Mouse (Mus musculus): Measurements from ENCODE around the gene 4930539E08Rik. TPM values are rescaled to one million over a fixed set of nuclear protein-coding genes. Genes with fewer than 3 reads are reported as not detected.

The 4930539E08Rik gene
- polyA plus RNA-seq, 1 experiment from 2014 or later: 0.16 TPM

DNA sequence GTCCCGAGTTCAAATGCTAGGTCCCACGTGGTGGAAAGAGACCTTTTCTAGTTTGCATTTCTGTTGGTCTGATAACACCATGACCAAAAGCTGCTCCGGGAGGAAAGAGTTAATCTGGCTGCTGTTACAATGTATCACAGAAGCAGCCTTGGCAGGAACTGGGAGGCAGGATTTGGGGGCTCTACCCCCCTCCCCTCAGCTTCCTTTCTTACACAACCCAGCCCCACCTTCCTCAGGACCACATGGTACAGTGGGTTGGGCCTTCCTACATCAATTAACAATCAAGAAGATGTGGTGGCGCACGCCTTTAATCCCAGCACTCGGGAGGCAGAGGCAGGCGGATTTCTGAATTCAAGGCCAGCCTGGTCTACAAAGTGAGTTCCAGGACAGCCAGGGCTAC is 60.7 kb downstream of the 4930539E08Rik start:
- Histone ChIP-seq H3K4me3 (replicated peaks) (no peak overlapping the region), H3K9ac (replicated peaks) (no peak overlapping the region), H3K27ac (no peak overlapping the region), H3K9me3 (peaks cover 16% of the 10 kb centered on the region), H3K27me3 (no peaks in the 10 kb centered on the region), H3K4me1 (replicated peaks) (no peaks in the 10 kb centered on the region), H3K36me3 (no peaks in the 10 kb centered on the region), H3K4me2 (no peak overlapping the region)
- no peak for ATAC-seq (ENCODE audit: insufficient number of reproducible peaks, insufficient read depth, low FRiP score, low TSS enrichment, low read depth)
- 81% methylated on average over 7 of the region's 7 CpGs for WGBS

DNA sequence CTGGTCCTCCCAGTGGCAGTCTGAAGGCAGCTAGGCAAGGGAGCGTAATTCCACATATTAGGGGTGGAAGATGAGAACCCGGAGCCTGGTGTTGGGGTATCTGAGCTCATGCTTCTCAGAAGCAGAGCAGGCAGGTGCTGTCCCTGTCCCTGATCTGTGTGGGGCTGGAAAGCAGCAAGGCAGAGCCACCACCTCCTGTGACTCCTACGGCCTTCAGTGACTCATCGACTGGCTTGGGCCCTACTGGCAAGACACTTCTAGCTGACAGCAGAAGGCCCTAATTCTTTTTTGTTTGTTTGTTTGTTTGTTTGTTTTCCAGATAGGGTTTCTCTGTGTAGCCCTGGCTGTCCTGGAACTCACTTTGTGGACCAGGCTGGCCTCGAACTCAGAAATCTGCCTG is 64.6 kb downstream of the 4930539E08Rik start:
- ATAC-seq (ENCODE audit: insufficient number of reproducible peaks, insufficient read depth, low FRiP score, low TSS enrichment, low read depth): no peak
- Histone ChIP-seq H3K36me3 (no peaks in the 10 kb centered on the region), H3K27ac (no peak overlapping the region), H3K4me2 (no peak overlapping the region), H3K4me3 (replicated peaks) (no peak overlapping the region), H3K27me3 (no peaks in the 10 kb centered on the region), H3K9ac (replicated peaks) (no peak overlapping the region), H3K4me1 (replicated peaks) (no peaks in the 10 kb centered on the region), H3K9me3 (no peaks in the 10 kb centered on the region)
- 93% methylated on average over 5 of the region's 5 CpGs for WGBS

DNA sequence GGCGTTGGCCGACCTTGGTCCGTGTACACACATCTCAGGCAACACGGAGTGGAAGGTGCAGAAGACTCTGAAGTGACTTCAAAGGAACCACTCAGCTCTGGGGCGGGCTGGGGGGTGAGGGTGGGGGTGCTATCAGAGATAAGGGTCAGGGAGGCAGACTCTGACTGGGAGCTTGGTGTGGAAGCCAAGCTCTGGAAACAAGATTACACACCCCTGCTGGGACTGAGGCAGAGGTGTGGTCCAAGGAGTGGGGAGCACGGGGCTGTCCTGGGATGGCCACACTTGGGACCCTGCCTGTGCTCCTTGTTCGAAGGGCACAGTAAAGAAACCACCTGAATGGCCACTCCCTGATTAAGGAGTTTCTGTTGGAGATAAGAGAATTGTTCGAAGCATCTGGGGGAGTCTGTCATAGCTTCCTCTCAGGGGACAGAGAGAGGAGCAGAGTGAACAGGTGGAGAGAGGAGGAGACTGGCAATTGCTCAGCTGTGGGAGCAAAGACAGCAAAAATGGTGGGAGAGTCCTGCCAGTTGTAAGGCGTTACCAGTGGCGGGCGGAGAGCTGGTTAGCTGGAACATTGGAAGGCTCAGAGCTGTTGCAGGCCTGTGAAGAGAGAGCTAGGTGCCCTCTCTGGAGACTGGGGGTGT is 68.0 kb downstream of the 4930539E08Rik start:
- peaks cover 5% of the 10 kb centered on the region; the same call in 1 of the 2 replicates for H3K4me1 ChIP-seq (replicated peaks)
- H3K27me3 ChIP-seq: no peaks in the 10 kb centered on the region
- no peak for ATAC-seq (ENCODE audit: insufficient number of reproducible peaks, insufficient read depth, low FRiP score, low TSS enrichment, low read depth)
- 64% methylated on average over 11 of the region's 11 CpGs for WGBS
- H3K36me3 ChIP-seq: no peaks in the 10 kb centered on the region
- no peak overlapping the region for H3K27ac ChIP-seq
- H3K4me2 ChIP-seq: no peak overlapping the region
- H3K4me3 ChIP-seq (replicated peaks): no peak overlapping the region
- H3K9ac ChIP-seq (replicated peaks): no peak overlapping the region
- H3K9me3 ChIP-seq: no peaks in the 10 kb centered on the region

Other genes with a start within 250 kb of the 4930539E08Rik start
- 0.78 and 0.79 TPM in 2 replicates for gene Slc26a8, start 225.1 kb downstream of the 4930539E08Rik start, polyA plus RNA-seq (2016; fragmentation: Nextera tagmentation; extraction: Ambion mirVana)
- gene Mapk14, start 224.0 kb downstream of the 4930539E08Rik start, polyA plus RNA-seq (2016; fragmentation: Nextera tagmentation; extraction: Ambion mirVana): 48.9 and 50.8 TPM in 2 replicates
- 4.0 and 4.3 TPM in 2 replicates for gene AC170998.1, start 189.2 kb downstream of the 4930539E08Rik start, polyA plus RNA-seq (2016; fragmentation: Nextera tagmentation; extraction: Ambion mirVana)
- 13.5 and 15.6 TPM in 2 replicates for gene Mapk13, start 146.0 kb downstream of the 4930539E08Rik start, polyA plus RNA-seq (2016; fragmentation: Nextera tagmentation; extraction: Ambion mirVana)
- gene Brpf3, start 114.2 kb downstream of the 4930539E08Rik start, polyA plus RNA-seq (2016; fragmentation: Nextera tagmentation; extraction: Ambion mirVana): 12.7 and 13.0 TPM in 2 replicates
- not detected in 2 replicates for gene Pnpla1, start 56.9 kb downstream of the 4930539E08Rik start, polyA plus RNA-seq (2016; fragmentation: Nextera tagmentation; extraction: Ambion mirVana)
- gene Pxt1, start 28.5 kb upstream of the 4930539E08Rik start, polyA plus RNA-seq (2016; fragmentation: Nextera tagmentation; extraction: Ambion mirVana): 0.28 TPM in 1 of 2 replicates, not detected in the other
- gene Kctd20, start 36.6 kb upstream of the 4930539E08Rik start, polyA plus RNA-seq (2016; fragmentation: Nextera tagmentation; extraction: Ambion mirVana): 123 and 125 TPM in 2 replicates
- gene Stk38, start 92.7 kb upstream of the 4930539E08Rik start, polyA plus RNA-seq (2016; fragmentation: Nextera tagmentation; extraction: Ambion mirVana): 135 and 149 TPM in 2 replicates
- 798 and 826 TPM in 2 replicates for gene Srsf3, start 117.3 kb upstream of the 4930539E08Rik start, polyA plus RNA-seq (2016; fragmentation: Nextera tagmentation; extraction: Ambion mirVana)
- 54.1 and 59.9 TPM in 2 replicates for gene Cdkn1a, start 175.7 kb upstream of the 4930539E08Rik start, polyA plus RNA-seq (2016; fragmentation: Nextera tagmentation; extraction: Ambion mirVana)
- gene Rab44, start 198.8 kb upstream of the 4930539E08Rik start, polyA plus RNA-seq (2016; fragmentation: Nextera tagmentation; extraction: Ambion mirVana): 0.14 and 0.26 TPM in 2 replicates